In the genomic region with DNA sequence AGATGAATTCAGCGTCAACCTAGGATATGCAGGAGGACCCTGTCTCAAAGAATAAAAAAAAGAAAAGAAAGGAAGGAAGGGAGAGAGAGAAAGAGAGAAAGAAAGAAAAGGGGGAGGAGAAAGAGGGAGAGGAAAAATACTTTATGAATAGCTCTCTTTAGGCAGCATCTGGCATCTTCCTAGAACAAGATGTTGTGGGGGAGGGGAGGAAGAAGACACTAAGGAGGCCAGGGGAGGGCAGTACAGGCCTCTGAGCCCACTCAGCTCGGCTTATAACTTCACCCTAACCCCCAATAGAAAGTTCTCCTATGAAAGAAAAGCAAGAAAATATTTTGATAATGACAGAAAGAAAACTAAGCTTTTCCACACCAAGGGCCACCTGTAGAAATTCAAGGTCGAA, we compare ENCODE assay signal across 7 mouse cellular contexts. TPM values are rescaled to one million over a fixed set of nuclear protein-coding genes. Genes with fewer than 3 reads are reported as not detected.
DNase-seq lines count a peak whose midpoint lies in the region; ATAC-seq and TF ChIP-seq lines count a peak whose summit lies in the region.

No protein-coding gene starts in this region.

- no peak for TF ChIP-seq POLR2A in lung, adult 2 months (IDR thresholded peaks at IDR 0.05; ENCODE audit: borderline replicate concordance, extremely low read depth, low read depth, low read length)
- no peak for TF ChIP-seq POLR2A in olfactory bulb, adult 2 months (IDR thresholded peaks at IDR 0.05; ENCODE audit: insufficient read depth, low read depth, low read length)

- no peak for DNase-seq in lung, adult 2 months
- DNase-seq in hindbrain, postnatal 0 days (ENCODE audit: low spot score) = peak; percentile 65
- no peak for DNase-seq in testis, postnatal 14 days (ENCODE audit: low spot score)
- no peak for DNase-seq in layer of hippocampus, adult 9-11 months

- no peak for ATAC-seq in lung, embryonic 16.5 days (ENCODE audit: low read depth)
- ATAC-seq in embryonic facial prominence, embryonic 12.5 days (ENCODE audit: insufficient number of reproducible peaks, insufficient read depth, low FRiP score, low TSS enrichment) = no peak
- ATAC-seq in hindbrain, postnatal 0 days = no peak

- no peaks in the 10 kb centered on the region for H3K36me3 ChIP-seq in lung, embryonic 16.5 days (ENCODE audit: control insufficient read depth, insufficient read depth, low read length)
- H3K36me3 ChIP-seq in embryonic facial prominence, embryonic 12.5 days = no peaks in the 10 kb centered on the region
- H3K36me3 ChIP-seq in hindbrain, postnatal 0 days (ENCODE audit: insufficient read depth, low read length) = no peaks in the 10 kb centered on the region

- no peaks in the 10 kb centered on the region for H3K9me3 ChIP-seq in lung, embryonic 16.5 days (ENCODE audit: control insufficient read depth, low read length)
- H3K9me3 ChIP-seq in embryonic facial prominence, embryonic 12.5 days = no peaks in the 10 kb centered on the region
- no peaks in the 10 kb centered on the region for H3K9me3 ChIP-seq in hindbrain, postnatal 0 days (ENCODE audit: low read length)

- peak overlapping the region; percentile 86 for H3K27ac ChIP-seq in lung, embryonic 16.5 days (ENCODE audit: low read length)
- peak overlapping the region; percentile 78 for H3K27ac ChIP-seq in embryonic facial prominence, embryonic 12.5 days
- H3K27ac ChIP-seq in hindbrain, postnatal 0 days = peak overlapping the region; percentile 58; the same call in 1 of the 2 replicates
- peak overlapping the region; percentile 24; the same call in 1 of the 2 replicates for H3K27ac ChIP-seq in olfactory bulb, adult 2 months (ENCODE audit: insufficient read depth, low read depth, low read length)

- no peak overlapping the region for H3K4me3 ChIP-seq in lung, embryonic 16.5 days (ENCODE audit: low read length)
- no peak overlapping the region for H3K4me3 ChIP-seq in lung, adult 2 months (replicated peaks; ENCODE audit: extremely low read depth, low read depth, low read length)
- H3K4me3 ChIP-seq in embryonic facial prominence, embryonic 12.5 days = no peak overlapping the region
- H3K4me3 ChIP-seq in hindbrain, postnatal 0 days (ENCODE audit: low read length) = no peak overlapping the region
- H3K4me3 ChIP-seq in olfactory bulb, adult 2 months (ENCODE audit: insufficient read depth, low read depth, low read length) = no peak overlapping the region

- no peaks in the 10 kb centered on the region for H3K27me3 ChIP-seq in lung, embryonic 16.5 days (ENCODE audit: control insufficient read depth, insufficient read depth, low read depth, low read length)
- H3K27me3 ChIP-seq in embryonic facial prominence, embryonic 12.5 days = no peaks in the 10 kb centered on the region
- no peaks in the 10 kb centered on the region for H3K27me3 ChIP-seq in hindbrain, postnatal 0 days (ENCODE audit: insufficient read depth, low read length)

- H3K4me2 ChIP-seq in lung, embryonic 16.5 days (ENCODE audit: low read depth, low read length) = peak overlapping the region; percentile 38
- H3K4me2 ChIP-seq in embryonic facial prominence, embryonic 12.5 days (replicated peaks) = peak overlapping the region; percentile 17; the same call in 1 of the 2 replicates
- H3K4me2 ChIP-seq in hindbrain, postnatal 0 days (ENCODE audit: low read depth, low read length) = no peak overlapping the region

- peaks cover 80% of the 10 kb centered on the region for H3K4me1 ChIP-seq in lung, embryonic 16.5 days (replicated peaks; ENCODE audit: control insufficient read depth, insufficient read depth, low read length)
- peaks cover 55% of the 10 kb centered on the region for H3K4me1 ChIP-seq in lung, adult 2 months (ENCODE audit: control insufficient read depth, insufficient read depth, low read length)
- peaks cover 84% of the 10 kb centered on the region for H3K4me1 ChIP-seq in embryonic facial prominence, embryonic 12.5 days
- H3K4me1 ChIP-seq in hindbrain, postnatal 0 days (ENCODE audit: insufficient read depth, low read length) = peaks cover 48% of the 10 kb centered on the region
- H3K4me1 ChIP-seq in olfactory bulb, adult 2 months (ENCODE audit: control insufficient read depth, insufficient read depth, low read length) = peaks cover 36% of the 10 kb centered on the region

- no peak for TF ChIP-seq CTCF in lung, adult 2 months (IDR thresholded peaks at IDR 0.05; ENCODE audit: insufficient read depth, low read length)
- peak; percentile 28 for TF ChIP-seq CTCF in hindbrain, postnatal 0 days (IDR thresholded peaks at IDR 0.05; ENCODE audit: low read depth)
- no peak for TF ChIP-seq CTCF in olfactory bulb, adult 2 months (IDR thresholded peaks at IDR 0.05; ENCODE audit: insufficient read depth, low read depth, low read length)

- WGBS in lung, embryonic 16.5 days = 41% methylated on average over 3 of the region's 3 CpGs
- 50% methylated on average over 3 of the region's 3 CpGs for WGBS in lung, adult 2 months
- 48% methylated on average over 3 of the region's 3 CpGs for WGBS in embryonic facial prominence, embryonic 12.5 days
- 51% methylated on average over 3 of the region's 3 CpGs for WGBS in hindbrain, postnatal 0 days
- WGBS in olfactory bulb, adult 2 months = 71% methylated on average over 3 of the region's 3 CpGs

- peak overlapping the region; percentile 37; the same call in 1 of the 2 replicates for H3K9ac ChIP-seq in lung, embryonic 16.5 days (ENCODE audit: low read length)
- no peak overlapping the region; the same call in 1 of the 2 replicates for H3K9ac ChIP-seq in embryonic facial prominence, embryonic 12.5 days
- H3K9ac ChIP-seq in hindbrain, postnatal 0 days (replicated peaks; ENCODE audit: low read length) = no peak overlapping the region

RNA-seq across cellular contexts. Expression of a gene that starts 9.0 kb away (rescaled TPM):
- polyA plus RNA-seq in lung, embryonic 16.5 days (2015; fragmentation: Nextera tagmentation; extraction: Ambion mirVana) = 104 TPM in 2 replicates
- 82.2 and 94.2 TPM in 2 replicates for polyA plus RNA-seq in lung, adult 2 months (2012; rRNA removed)
- 87.6 and 89.7 TPM in 2 replicates for polyA plus RNA-seq in embryonic facial prominence, embryonic 12.5 days (2016; fragmentation: Nextera tagmentation; extraction: Ambion mirVana)
- 38.2 and 39.2 TPM in 2 replicates for total RNA-seq in hindbrain, postnatal 0 days (2014; rRNA removed)
- 30.4 and 35.2 TPM in 2 replicates for polyA plus RNA-seq in hindbrain, postnatal 0 days (2015; fragmentation: Nextera tagmentation; extraction: Ambion mirVana)
- polyA plus RNA-seq in olfactory bulb, adult 2 months (2012; ENCODE audit: insufficient read depth, insufficient read length, low replicate concordance, missing spikeins) = not detected in 2 replicates

RNA-seq across cellular contexts. Expression of a gene that starts 56.0 kb away (rescaled TPM):
- polyA plus RNA-seq in lung, embryonic 16.5 days (2015; fragmentation: Nextera tagmentation; extraction: Ambion mirVana) = 131 and 132 TPM in 2 replicates
- 12.6 and 12.8 TPM in 2 replicates for polyA plus RNA-seq in lung, adult 2 months (2012; rRNA removed)
- 57.1 and 57.7 TPM in 2 replicates for polyA plus RNA-seq in embryonic facial prominence, embryonic 12.5 days (2016; fragmentation: Nextera tagmentation; extraction: Ambion mirVana)
- 35.1 and 35.3 TPM in 2 replicates for total RNA-seq in hindbrain, postnatal 0 days (2014; rRNA removed)
- 109 and 118 TPM in 2 replicates for polyA plus RNA-seq in hindbrain, postnatal 0 days (2015; fragmentation: Nextera tagmentation; extraction: Ambion mirVana)
- not detected in 2 replicates for polyA plus RNA-seq in olfactory bulb, adult 2 months (2012; ENCODE audit: insufficient read depth, insufficient read length, low replicate concordance, missing spikeins)

Comparison
In these comparisons a context has a peak if more than half of its experiments do, and no peak if none do; other contexts are left out.
1. H3K27ac ChIP-seq: peak in every context shown above with its lines; median percentile 86 in lung, embryonic 16.5 days; 78 in embryonic facial prominence, embryonic 12.5 days; 58 in hindbrain, postnatal 0 days; 24 in olfactory bulb, adult 2 months.
2. RNA of a gene that starts 9.0 kb away (polyA plus RNA-seq): 104 TPM in lung, embryonic 16.5 days, 82.2 to 94.2 TPM in lung, adult 2 months, 87.6 to 89.7 TPM in embryonic facial prominence, embryonic 12.5 days and 30.4 to 35.2 TPM in hindbrain, postnatal 0 days; not detected in olfactory bulb, adult 2 months; every median in the first group is over 10 times any median in the second.
3. RNA of a gene that starts 56.0 kb away (polyA plus RNA-seq): 131 to 132 TPM in lung, embryonic 16.5 days, 109 to 118 TPM in hindbrain, postnatal 0 days, 57.1 to 57.7 TPM in embryonic facial prominence, embryonic 12.5 days and 12.6 to 12.8 TPM in lung, adult 2 months; not detected in olfactory bulb, adult 2 months; every median in the first group is over 10 times any median in the second.